Mouse (Mus musculus) lung, postnatal 0 days (tissue): ENCODE data around the gene Mpzl3. TPM values are rescaled to one million over a fixed set of nuclear protein-coding genes. Genes with fewer than 3 reads are reported as not detected.

Source experiments
- ATAC-seq: fragments of 200-750 bp; cut with Nextera tagmentation; 2 replicates; pipeline ENCODE4 v1.8.0; 2017; ENCODE audit warnings: moderate library complexity
- DNase-seq: peaks from one replicate; pipeline ENCODE4 v3.0.0-alpha.2; 2016; ENCODE audit warnings: low spot score
- H3K27ac ChIP-seq: fragments of 300-500 bp; sonication (generic); 2 replicates; pipeline ENCODE4 v1.5.1; 2014; ENCODE audit warnings: antibody characterized with exemption, mild to moderate bottlenecking, low read length, mixed read lengths
- H3K27me3 ChIP-seq: fragments of 300-500 bp; sonication (generic); replicated peaks from 2 replicates; pipeline ENCODE4 v1.6.1; 2014; ENCODE audit warnings: low read length, mixed read lengths; ENCODE audit not compliant: insufficient read depth
- H3K36me3 ChIP-seq: fragments of 300-500 bp; sonication (generic); 2 replicates; pipeline ENCODE4 v1.6.1; 2014; ENCODE audit warnings: low read length, mixed read lengths; ENCODE audit not compliant: insufficient read depth
- H3K4me1 ChIP-seq: fragments of 300-500 bp; sonication (generic); 2 replicates; pipeline ENCODE4 v1.6.1; 2014; ENCODE audit warnings: antibody characterized with exemption, low read depth, low read length, mixed read lengths; ENCODE audit not compliant: insufficient read depth
- H3K4me2 ChIP-seq: fragments of 300-500 bp; sonication (generic); replicated peaks from 2 replicates; pipeline ENCODE4 v1.6.1; 2014; ENCODE audit warnings: low read depth, mild to moderate bottlenecking, low read length, moderate library complexity, mixed read lengths
- H3K4me3 ChIP-seq: fragments of 300-500 bp; sonication (generic); 2 replicates; pipeline ENCODE4 v1.5.1; 2014; ENCODE audit warnings: low read depth, low read length
- H3K9ac ChIP-seq: fragments of 300-500 bp; sonication (generic); replicated peaks from 2 replicates; pipeline ENCODE4 v1.6.1; 2014; ENCODE audit warnings: low read depth, mild to moderate bottlenecking
- H3K9me3 ChIP-seq: fragments of 300-500 bp; sonication (generic); 2 replicates; pipeline ENCODE4 v1.6.1; 2016; ENCODE audit warnings: low read length, mixed read lengths
- CTCF ChIP-seq: IDR thresholded peaks from 2 replicates; pipeline ENCODE4 v1.5.1; 2016; ENCODE audit warnings: antibody characterized with exemption, mild to moderate bottlenecking
- EP300 ChIP-seq: IDR thresholded peaks from 2 replicates; pipeline ENCODE4 v1.6.1; 2016; ENCODE audit warnings: antibody characterized with exemption, mild to moderate bottlenecking, control low read depth
- WGBS: fragments of 180-500 bp; shearing (Covaris S2); extraction: QIAGEN DNeasy Blood & Tissue Kit; methylation state at CpG from one replicate; pipeline ENCODE4 v1.1.7; 2014; 5-methylcytosine and 5-hydroxymethylcytosine counted together
- polyA plus RNA-seq: library from polyadenylated mRNA; unstranded; fragments of >200 nt; fragmentation: Nextera tagmentation; extraction: Ambion mirVana; gene quantifications from 2 replicates; pipeline ENCODE4 v1.2.1, GENCODE M21; 2015

Mpzl3 gene
- polyA plus RNA-seq, 1 experiment from 2014 or later: 2.0 TPM

GRCm38 (mm10) chr9:45119316-45119953 is 64.4 kb downstream of the Mpzl3 start:
- Histone ChIP-seq H3K4me3 (no peak overlapping the region), H3K9ac (no peak overlapping the region), H3K4me2 (no peak overlapping the region), H3K4me1 (no peaks in the 10 kb centered on the region; the same call in 1 of the 2 replicates), H3K27ac (no peak overlapping the region), H3K9me3 (no peaks in the 10 kb centered on the region), H3K36me3 (no peaks in the 10 kb centered on the region), H3K27me3 (no peaks in the 10 kb centered on the region)
- DNase-seq (no peak), ATAC-seq (no peak)
- TF ChIP-seq CTCF (peak; percentile 30), EP300 (no peak)
- WGBS: 93% methylated on average over 8 of the region's 8 CpGs

GRCm38 (mm10) chr9:45119954-45120530 is 65.1 kb downstream of the Mpzl3 start:
- DNase-seq: no peak
- Histone ChIP-seq H3K4me1 (no peaks in the 10 kb centered on the region; the same call in 1 of the 2 replicates), H3K9ac (no peak overlapping the region), H3K36me3 (no peaks in the 10 kb centered on the region), H3K4me3 (no peak overlapping the region), H3K27me3 (no peaks in the 10 kb centered on the region), H3K27ac (no peak overlapping the region), H3K4me2 (no peak overlapping the region), H3K9me3 (no peaks in the 10 kb centered on the region)
- TF ChIP-seq CTCF: no peak
- no peak for TF ChIP-seq EP300
- 85% methylated on average over 14 of the region's 14 CpGs for WGBS
- no peak for ATAC-seq

GRCm38 (mm10) chr9:45120567-45120966 is 65.6 kb downstream of the Mpzl3 start:
- Histone ChIP-seq H3K27me3 (no peaks in the 10 kb centered on the region), H3K27ac (no peak overlapping the region), H3K9me3 (no peaks in the 10 kb centered on the region), H3K4me3 (no peak overlapping the region), H3K36me3 (no peaks in the 10 kb centered on the region), H3K4me1 (no peaks in the 10 kb centered on the region; the same call in 1 of the 2 replicates), H3K4me2 (no peak overlapping the region), H3K9ac (no peak overlapping the region)
- ATAC-seq: no peak
- DNase-seq: no peak
- TF ChIP-seq CTCF (no peak), EP300 (no peak)
- WGBS: 81% methylated on average over 6 of the region's 6 CpGs

GRCm38 (mm10) chr9:45121001-45121400 is 66.0 kb downstream of the Mpzl3 start:
- no peak for DNase-seq
- H3K27ac ChIP-seq: no peak overlapping the region
- ATAC-seq: no peak
- H3K4me3 ChIP-seq: no peak overlapping the region
- TF ChIP-seq CTCF (no peak), EP300 (no peak)
- no peaks in the 10 kb centered on the region; the same call in 1 of the 2 replicates for H3K4me1 ChIP-seq
- no peaks in the 10 kb centered on the region for H3K36me3 ChIP-seq
- H3K27me3 ChIP-seq: no peaks in the 10 kb centered on the region
- H3K9ac ChIP-seq: no peak overlapping the region
- H3K9me3 ChIP-seq: no peaks in the 10 kb centered on the region
- no peak overlapping the region for H3K4me2 ChIP-seq
- 69% methylated on average over 6 of the region's 6 CpGs for WGBS

GRCm38 (mm10) chr9:45121769-45122168 is 66.8 kb downstream of the Mpzl3 start:
- Histone ChIP-seq H3K4me1 (no peaks in the 10 kb centered on the region; the same call in 1 of the 2 replicates), H3K4me3 (peak overlapping the region; percentile 3; the same call in 1 of the 2 replicates), H3K27ac (no peak overlapping the region), H3K27me3 (no peaks in the 10 kb centered on the region), H3K9ac (no peak overlapping the region), H3K9me3 (no peaks in the 10 kb centered on the region), H3K36me3 (no peaks in the 10 kb centered on the region), H3K4me2 (peak overlapping the region; percentile 41)
- DNase-seq: peak; percentile 75
- WGBS: 5% methylated on average over 10 of the region's 10 CpGs
- peak; percentile 94 for TF ChIP-seq CTCF
- no peak for TF ChIP-seq EP300
- ATAC-seq: peak; percentile 71

GRCm38 (mm10) chr9:45122209-45122761 is 67.3 kb downstream of the Mpzl3 start:
- WGBS: 20% methylated on average over 9 of the region's 9 CpGs
- Histone ChIP-seq H3K9me3 (no peaks in the 10 kb centered on the region), H3K4me3 (0 out of 2 replicates have a peak overlapping the region, but pooled peaks have one; percentile 3), H3K36me3 (no peaks in the 10 kb centered on the region), H3K4me1 (no peaks in the 10 kb centered on the region; the same call in 1 of the 2 replicates), H3K27me3 (no peaks in the 10 kb centered on the region), H3K27ac (no peak overlapping the region), H3K4me2 (peak overlapping the region; percentile 41), H3K9ac (no peak overlapping the region)
- TF ChIP-seq EP300 (no peak), CTCF (no peak)
- ATAC-seq: peak; percentile 72
- DNase-seq: peak; percentile 59
